Mouse (Mus musculus): Measurements from ENCODE around the gene Sprr2a2.
"Not testable (repeated sequence)": the region's sequence is repeated elsewhere in the genome, so short reads cannot be mapped to it uniquely, and the experiment has no call there.

Sprr2a2 gene

GRCm38 (mm10) chr3:92273504-92273903 is 57.8 kb downstream of the Sprr2a2 start:
- DNase-seq (ENCODE audit: inconsistent age in 2 of 2, low spot score in 1 of 2), result not testable (repeated sequence)

GRCm38 (mm10) chr3:92274018-92274417 is 58.3 kb downstream of the Sprr2a2 start:
- DNase-seq (ENCODE audit: inconsistent age in 2 of 2, low spot score in 1 of 2), result not testable (repeated sequence)

DNA sequence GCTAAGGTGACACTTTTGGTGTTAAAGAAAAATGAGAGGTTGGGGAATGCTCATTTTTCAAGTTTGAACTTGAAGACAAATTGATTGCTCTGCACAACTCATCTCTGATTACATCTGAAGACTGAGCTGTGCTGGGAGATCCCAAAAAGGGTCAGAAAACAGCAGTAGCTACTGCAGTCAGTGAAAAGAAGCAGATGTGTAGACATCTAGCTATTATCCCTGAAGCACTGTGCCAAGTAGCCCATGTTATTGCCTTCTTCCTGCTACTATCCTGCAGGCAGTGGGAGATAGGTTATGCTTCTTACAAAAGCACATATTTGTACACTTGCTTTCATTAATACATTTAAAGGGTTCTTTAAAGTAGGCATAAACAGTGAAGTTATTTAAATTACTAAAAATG is 63.9 kb downstream of the Sprr2a2 start:
- not testable (repeated sequence) for DNase-seq (ENCODE audit: inconsistent age in 2 of 2, low spot score in 1 of 2)

- DNase-seq (ENCODE audit: inconsistent age in 2 of 2, low spot score in 1 of 2), result peak; percentile 26 to 73
Observed at GRCm38 (mm10) chr3:92280963-92281606, 65.4 kb downstream of the Sprr2a2 start.

DNA sequence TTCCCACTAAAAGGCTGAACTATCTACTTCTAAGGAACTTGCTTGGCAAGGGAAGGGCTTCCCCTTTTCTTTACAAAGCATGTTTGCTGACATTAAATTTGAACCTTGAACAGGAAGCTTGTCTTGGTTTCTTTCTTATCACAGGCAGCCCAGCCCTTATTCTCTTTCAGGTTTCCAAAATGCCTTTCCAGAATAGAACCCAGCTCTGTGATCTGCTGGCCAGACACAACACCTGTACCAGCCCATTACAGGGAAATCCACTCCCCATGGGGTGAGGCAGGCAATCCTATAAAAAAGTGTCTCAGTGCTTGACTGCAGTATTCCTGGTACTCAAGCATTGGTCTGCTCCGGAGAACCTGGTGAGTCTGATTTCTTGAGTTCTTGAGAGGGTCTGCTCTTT is 69.4 kb downstream of the Sprr2a2 start, which contains the start of gene Sprr2a3:
TSS of gene Sprr2a3 (plus strand) at position 317 of the 400 bp plus-strand sequence.
- peak in 1 of 2 experiments; percentile 7 for DNase-seq (ENCODE audit: inconsistent age in 2 of 2, low spot score in 1 of 2)

DNA sequence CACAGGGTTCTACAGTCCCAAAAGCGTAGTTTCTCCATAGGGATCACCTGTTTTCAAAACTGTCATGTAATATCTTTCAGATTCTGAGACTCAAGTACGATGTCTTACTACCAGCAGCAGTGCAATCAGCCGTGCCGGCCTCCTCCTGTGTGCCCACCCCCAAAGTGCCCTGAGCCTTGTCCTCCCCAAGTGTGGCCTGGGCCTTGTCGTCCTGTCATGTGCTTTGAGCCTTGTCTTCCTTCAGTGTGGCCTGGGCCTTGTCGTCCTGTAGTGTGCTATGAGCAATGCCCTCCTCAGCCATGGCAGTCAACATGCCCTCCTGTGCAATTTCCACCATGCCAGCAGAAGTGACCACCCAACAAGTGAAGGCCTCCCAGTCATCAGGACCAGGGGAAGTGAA is 72.8 kb downstream of the Sprr2a2 start:
- DNase-seq (ENCODE audit: inconsistent age in 2 of 2, low spot score in 1 of 2), result not testable (repeated sequence)
